Mouse (Mus musculus): ENCODE data around the gene Eddm3b.
"Not testable (repeated sequence)": the region's sequence is repeated elsewhere in the genome, so short reads cannot be mapped to it uniquely, and the experiment has no call there.

The Eddm3b gene

DNA sequence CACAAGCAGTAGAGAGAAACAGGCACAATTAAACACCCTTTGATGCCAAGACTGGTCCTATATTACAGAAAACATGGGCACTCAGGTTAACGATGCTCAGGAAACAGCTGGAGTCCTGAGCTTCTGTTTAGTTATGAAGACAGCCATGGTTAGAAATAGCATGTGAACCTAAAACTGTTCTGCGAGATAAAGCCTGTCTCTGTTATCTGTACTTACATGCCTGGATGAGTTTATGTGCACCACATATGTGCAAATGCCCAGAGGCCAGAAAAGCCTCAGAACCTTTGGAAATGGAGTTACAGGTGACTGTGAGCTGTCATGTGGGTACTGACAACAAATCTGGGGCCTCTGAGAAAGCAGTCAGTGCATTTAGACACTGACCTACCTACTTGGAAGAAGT is 29.7 kb downstream of the Eddm3b start:
- no peak for DNase-seq (ENCODE audit: low spot score)

DNA sequence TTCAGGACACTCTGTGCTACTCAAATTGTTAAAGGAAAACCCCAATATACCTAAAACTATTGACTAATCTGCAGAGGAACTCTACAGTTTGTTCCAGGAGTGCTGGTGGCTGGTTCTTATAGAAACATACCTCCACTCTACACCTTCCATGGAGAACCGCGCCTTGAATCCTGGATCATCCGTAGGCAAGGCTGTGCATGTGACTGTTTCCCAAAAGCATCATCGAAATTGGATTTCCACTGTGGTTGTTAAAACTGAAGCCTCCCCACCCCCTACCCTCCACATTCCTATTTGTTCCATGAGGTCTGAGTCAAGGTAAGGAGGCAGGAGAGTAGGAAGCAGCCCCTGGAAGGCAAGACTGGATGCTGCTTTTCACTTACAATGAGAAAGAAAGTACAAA is 30.2 kb downstream of the Eddm3b start:
- no peak for DNase-seq (ENCODE audit: low spot score)

DNA sequence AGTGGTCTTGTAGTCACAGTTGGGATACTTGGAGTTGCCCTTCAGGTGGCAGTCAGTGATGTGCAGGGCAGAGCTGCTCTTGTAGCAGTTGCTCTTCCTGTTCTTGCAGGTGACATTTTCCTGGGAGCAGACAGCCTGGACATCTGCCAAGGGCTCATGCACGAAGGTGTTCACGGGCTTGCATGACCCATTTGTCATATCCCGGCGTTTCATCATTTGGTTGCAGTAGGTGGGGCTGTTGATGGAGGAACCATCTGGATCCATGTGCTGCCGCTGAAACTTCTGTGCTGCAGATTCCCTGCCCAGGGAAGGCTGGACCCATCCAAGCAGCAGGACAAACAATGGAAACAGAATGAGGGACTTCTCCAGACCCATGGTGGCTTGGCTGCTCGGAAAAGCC is 31.3 kb downstream of the Eddm3b start:
- DNase-seq (ENCODE audit: low spot score) = no peak

DNA sequence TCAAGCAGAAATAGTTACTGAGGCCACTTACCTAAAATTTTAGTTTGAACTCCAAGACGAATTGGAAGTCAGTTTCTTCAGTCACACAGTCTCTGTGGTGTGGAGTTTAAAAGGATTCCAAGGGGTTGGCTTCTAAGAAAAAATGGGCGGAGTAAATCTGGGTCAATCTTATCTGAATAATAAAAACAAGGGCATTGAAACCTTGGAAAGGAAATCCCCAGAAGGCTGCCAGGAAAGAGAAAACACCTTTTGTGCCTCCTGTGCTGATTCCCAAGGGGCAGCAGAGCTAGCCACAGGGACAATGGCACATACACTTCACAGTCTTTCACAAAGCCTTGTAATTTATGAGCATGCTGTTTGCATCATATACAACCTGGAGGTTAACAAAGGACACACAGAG is 32.5 kb downstream of the Eddm3b start, which contains the start of gene Rnase1:
Rnase1 (minus strand) TSS at position 101 of the 400 bp plus-strand sequence.
- DNase-seq (ENCODE audit: low spot score) = no peak

DNA sequence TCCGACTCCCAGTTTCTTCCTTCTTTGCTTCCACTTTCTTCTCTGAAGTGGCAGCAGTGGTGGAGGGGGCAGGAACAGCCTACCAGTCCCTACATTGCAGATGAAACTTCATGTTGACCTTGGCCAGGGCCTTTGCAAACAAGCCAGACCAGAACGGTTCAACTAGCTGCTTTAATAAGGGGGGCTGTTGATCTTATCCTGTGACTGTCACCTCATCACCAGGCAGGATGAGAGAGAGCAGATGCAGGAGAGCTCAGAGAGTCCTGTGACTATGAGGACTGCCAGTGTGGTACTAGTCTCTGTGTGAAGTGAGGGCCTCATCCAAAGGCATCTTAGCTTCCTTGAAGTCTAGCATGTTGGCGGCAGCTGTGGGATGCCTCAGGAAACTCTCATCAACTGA is 33.8 kb downstream of the Eddm3b start:
- DNase-seq (ENCODE audit: low spot score) = no peak

DNA sequence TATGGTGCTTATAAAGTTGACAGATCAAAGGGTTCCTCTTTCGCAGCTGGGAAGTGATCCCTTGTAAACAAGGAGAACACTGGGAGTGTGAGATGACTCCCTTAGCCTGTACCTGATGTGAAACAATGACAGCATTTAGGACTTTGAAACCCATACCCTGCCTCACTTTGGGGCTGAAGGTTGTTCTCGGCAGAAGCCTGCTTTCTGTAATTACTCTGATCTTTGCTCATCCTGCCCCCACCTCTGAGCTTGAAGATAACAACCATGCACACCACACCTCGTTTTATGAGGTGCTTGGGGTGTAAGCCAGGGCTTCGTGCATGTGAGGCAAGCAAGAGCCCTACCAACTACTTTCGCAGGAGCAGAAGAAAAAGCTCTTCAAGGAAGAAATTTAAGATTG is 34.9 kb downstream of the Eddm3b start:
- DNase-seq (ENCODE audit: low spot score) = no peak

DNA sequence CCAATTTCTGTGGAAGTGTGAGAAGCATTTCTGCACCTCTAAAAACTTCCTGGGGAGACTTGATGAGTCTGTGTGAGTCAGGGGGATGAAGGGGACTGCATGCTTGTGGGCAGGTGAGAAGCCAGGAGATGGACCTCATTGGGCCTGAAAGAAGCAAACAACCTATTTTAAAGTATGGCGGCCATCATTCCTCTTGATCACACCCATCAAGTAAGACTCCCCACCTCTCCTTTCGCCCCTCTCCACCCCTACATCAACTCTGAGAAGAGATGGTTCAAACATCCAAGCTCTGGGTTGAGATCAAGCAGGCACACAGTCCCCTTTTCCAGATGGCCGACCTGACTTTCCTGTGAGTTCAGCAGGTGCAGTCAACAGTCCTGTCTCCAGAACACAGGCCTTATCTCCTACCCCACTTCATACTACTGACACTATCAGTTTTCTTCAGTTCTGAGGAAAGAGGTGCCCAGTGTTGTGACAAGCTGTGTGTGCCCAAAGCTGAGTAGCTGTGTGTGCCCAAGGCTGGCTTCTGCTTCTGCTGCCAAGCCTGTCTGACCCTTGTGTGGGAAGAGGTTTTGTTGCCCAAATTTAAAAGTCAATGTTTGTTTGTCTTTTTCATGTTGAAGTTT is 36.1 kb downstream of the Eddm3b start:
- no peak for DNase-seq (ENCODE audit: low spot score)

DNA sequence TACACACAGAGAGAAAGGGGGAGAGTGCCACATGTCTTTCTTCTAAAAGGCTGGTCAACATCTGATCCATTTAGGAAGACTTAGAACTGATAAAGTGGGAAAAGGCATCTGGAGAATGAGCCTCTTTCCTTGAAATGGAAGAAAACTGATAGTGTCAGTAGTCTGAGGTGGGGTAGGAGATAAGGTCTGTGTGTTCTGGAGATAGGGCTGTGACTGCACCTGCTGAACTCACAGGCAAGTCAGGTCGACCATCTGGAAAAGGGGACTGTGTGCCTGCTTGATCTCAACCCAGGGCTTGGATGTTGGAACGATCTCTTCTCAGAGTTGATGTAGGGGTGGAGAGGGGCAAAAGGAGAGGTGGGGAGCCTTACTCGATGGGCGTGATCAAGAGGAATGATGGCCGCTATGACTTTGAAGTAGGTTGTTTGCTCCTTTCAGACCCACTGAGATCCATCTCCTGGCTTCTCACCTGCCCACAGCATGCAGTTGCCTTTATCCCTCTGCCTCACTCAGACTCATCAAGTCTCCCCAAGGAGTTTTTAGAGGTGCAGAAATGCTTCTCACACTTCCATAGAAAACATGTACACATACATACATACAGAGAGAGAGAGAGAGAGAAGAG is 38.1 kb downstream of the Eddm3b start:
- DNase-seq (ENCODE audit: low spot score) = no peak

DNA sequence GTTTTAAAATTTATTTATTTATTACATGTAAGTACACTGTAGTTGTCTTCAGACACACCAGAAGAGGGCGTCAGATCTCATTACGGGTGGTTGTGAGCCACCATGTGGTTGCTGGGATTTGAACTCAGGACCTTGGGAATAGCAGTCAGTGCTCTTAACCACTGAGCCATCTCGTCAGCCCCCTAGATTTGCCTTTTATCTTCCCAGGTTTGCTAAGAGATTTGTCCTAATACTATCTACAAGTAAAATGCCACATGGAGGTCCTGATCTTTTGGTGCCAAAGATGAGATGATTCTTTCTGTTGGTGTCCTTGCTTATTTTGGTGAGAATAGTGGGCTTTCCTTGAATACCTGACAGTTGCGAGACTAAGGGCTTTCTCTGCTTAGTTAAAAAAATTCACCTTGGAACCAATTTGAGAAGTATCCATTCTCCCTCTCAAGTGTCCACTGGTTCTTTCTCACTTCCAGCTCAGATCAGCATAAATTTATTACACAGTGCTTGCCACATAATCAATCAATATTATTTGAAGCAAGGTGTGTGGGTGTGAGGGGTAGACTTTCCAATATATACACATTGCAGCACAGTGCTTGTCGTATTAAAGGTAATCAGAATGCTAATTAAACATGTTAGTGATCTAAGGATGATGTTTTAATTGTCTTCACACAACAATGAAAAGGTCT is 42.0 kb downstream of the Eddm3b start:
- DNase-seq (ENCODE audit: low spot score) = no peak

DNA sequence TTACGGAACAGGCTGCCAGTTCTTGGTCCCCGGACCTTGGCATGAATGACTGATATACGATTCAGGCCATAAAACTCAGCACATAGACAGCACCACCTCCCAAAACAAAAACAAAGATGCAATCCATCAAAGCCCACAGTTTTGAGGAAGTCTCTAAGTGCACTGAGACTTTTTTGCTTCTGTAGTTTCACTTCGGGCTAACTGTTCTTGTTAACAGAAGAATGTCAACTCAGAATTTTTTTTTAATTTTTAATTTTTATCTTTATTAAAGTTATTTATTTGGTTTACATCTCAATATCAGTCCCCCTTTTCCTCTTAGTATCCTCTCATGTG is 42.5 kb downstream of the Eddm3b start:
- DNase-seq (ENCODE audit: low spot score) = no peak

DNA sequence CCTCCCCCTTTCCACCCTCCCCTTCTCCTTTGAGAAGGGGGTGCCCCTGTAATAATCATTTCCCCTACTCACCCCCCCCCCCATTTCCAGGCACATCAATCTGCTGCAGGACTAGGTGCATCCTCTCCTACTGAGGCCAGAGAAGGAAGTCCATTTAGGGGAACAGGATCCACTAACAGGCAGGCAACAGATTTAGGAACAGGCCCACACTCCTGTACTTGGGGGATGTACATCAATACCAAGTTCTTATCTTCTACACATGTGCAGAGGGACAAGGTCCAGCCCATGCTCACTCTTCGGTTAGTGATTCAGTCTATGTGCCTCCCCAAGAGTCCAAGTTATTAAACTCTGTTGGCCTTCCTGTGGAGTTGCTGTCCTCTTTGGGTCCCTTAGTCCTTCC is 42.8 kb downstream of the Eddm3b start:
- DNase-seq (ENCODE audit: low spot score) = no peak

DNA sequence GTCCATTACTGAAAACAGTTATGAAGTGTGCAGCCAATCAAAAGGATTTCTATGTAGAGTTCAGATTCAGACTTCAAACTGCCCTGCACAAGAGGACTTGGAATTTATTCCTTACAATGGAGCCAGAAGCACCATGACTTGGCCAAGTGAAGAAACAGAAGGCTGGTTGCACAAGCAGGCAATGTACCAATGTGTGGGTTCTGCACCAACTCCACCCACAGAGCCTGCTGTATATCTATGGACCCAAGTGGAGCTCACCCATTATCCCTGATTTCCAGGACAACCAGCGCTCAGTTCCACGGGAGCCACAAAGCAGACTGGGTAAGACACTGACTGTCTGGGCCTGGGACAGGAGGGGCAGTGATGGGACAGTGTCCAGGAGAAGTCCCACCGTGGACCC is 47.8 kb downstream of the Eddm3b start, which contains the start of gene Rnase2b:
Rnase2b (plus strand) TSS at position 285 of the 400 bp plus-strand sequence.
- DNase-seq (ENCODE audit: low spot score) = not testable (repeated sequence)

DNA sequence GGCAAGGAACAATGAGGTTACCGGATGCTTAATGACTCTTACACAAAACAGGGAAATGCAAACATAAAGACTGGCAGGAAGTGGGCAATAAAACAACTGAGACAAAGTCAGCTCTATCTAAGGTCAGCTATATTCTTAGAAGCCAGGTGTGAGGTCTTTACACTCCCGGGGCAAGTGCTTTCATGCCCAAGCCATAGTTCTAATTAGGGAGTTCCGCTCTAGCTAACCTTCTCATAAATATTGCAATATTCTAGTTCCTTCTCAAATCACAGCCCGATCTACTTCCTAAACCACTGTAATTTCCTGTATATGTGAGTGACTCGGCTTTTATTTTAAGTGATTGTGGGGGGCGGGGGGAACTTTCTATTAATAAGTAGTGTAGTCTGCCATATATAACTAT is 49.1 kb downstream of the Eddm3b start:
- not testable (repeated sequence) for DNase-seq (ENCODE audit: low spot score)

DNA sequence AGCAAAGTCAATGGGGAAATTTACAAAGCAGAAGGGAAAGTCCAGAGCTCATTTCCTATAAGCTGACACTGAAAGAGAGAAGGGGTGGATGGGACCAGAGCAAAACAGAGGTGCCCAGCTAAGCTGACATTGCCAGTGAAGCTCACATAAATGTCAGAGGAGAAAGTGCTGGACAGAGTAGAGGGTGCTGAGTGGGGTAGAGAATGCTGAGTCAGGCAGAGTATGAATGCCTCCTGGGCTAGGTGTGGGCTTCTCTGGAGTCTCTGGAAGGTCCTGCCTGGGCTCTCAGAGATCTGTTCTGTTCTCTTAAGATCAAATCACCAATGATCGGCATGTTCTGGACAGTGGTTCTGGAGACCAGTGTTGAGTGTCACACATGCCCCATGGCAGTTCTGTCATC is 51.2 kb downstream of the Eddm3b start:
- no peak for DNase-seq (ENCODE audit: low spot score)

DNA sequence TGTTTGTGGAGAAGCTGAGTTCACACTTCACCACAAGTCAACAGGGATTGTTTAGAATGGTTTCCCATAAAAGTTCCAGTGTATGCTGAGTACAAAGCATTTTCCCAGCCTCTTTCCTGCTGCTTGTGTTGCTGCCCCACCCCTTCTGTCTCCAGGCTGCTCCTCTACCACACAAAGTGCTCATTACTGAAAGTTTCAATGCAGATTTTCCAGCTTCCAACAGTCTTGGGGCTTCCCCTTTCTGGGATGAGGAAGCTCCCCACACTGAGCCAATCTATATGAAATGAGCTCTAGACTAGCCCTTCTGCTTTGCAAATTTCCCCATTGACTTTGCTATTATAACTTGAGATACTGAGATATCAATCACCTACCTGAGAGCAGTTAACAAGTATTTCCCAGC is 51.8 kb downstream of the Eddm3b start:
- no peak for DNase-seq (ENCODE audit: low spot score)

Data from urinary bladder, postnatal 25 days (tissue).